Mouse (Mus musculus) heart, postnatal 0 days (tissue): ENCODE data around the gene Fryl.

Experiments
- CTCF ChIP-seq: IDR thresholded peaks from 2 replicates; pipeline ENCODE4 v1.5.1; 2016; ENCODE audit warnings: antibody characterized with exemption, control low read depth, low read depth
- EP300 ChIP-seq: IDR thresholded peaks from 2 replicates; pipeline ENCODE4 v1.6.1; 2016; ENCODE audit warnings: antibody characterized with exemption, low read depth

GRCm38 (mm10) chr5:73210971-73211315 lies 45.5 kb downstream of the Fryl start:
- TF ChIP-seq CTCF (no peak), EP300 (no peak)
